Mouse (Mus musculus) T-cell, adult 66 days (primary cell): ENCODE results near the gene Arf1. TPM values are rescaled to one million over a fixed set of nuclear protein-coding genes. Genes with fewer than 3 reads are reported as not detected.

ENCODE experiments used
- total RNA-seq, 2 experiments: library from RNA; stranded (reverse); gene quantifications; 3 replicates in 1 of 2; 4 replicates in 1 of 2; pipeline ENCODE4 v1.2.4; 2023

Arf1 gene
- 100 to 1,000 TPM; 205 to 222 TPM for total RNA-seq

DNA sequence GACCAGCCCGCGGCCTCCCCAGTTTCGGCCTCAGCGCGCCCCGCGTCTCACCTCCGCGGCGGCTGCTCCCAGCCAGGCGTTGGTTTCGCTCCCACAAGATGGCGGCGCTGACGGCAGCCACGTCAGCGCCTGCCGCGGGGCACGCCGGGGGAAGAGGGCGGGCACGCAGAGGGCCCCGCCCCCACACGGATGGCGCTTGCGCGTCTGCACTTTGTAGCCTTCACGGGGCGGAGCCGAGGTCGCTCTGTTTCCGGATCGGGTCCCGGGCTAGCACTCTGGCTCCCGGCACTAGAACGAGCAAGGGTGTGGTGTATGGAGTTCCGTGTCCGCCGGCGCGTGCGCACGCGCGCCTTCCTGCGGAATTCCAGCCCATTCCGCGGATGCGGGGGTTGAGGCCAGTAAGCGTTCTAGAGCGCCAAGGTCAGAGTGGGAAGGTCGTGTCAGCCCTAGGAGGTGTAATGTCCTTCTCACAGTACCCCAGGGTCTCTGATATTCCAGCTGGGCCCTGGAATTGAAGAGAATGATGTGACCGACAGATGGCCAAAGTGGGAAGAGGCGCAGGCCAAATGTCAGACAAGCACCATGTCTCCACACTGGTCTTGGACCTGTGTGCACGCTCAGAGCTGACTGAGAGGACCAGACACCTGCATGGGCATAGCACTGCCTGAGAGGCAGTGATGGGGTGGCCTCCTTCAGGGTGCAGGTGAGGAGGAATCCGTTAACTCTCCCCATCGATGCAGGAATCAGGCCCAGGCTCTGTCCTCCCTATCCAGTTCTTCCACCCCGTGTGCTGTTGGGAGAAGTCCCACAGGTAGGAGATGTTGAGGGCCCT lies at the start of gene Arf1:
Gene Arf1 (minus strand): TSS at position 149 of the 832 bp plus-strand sequence.

GRCm38 (mm10) chr11:59208153-59208831 lies 19.8 kb downstream of the Arf1 start, which contains the start of gene 2310033P09Rik:
Gene 2310033P09Rik (plus strand): TSS chr11:59208321.

GRCm38 (mm10) chr11:59202081-59202995 lies 25.7 kb downstream of the Arf1 start, which contains the start of gene Mrpl55:
Gene Mrpl55 (plus strand): TSS chr11:59202486.

DNA sequence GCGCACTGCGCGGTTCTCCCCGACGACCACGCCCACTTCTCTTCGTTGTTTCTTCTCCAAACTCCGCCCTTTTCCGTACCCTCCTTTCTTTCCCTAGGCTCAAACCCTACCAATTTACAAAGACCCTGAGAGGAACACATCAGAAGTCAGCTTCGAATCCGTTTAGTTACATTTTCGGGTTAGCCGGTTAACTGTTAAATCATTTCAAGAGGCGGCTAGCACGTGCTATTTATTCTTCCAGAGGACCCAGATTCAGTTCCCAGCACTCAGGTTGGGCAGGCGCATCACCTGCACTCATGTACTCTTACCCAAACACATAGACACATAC lies 36.0 kb downstream of the Arf1 start, which contains the start of gene Guk1:
Gene Guk1 (minus strand): TSS at position 154 of the 328 bp plus-strand sequence.

GRCm38 (mm10) chr11:59182864-59183331 lies 45.2 kb downstream of the Arf1 start, which contains the start of gene Gjc2:
Gene Gjc2 (minus strand): TSS chr11:59183213.

DNA sequence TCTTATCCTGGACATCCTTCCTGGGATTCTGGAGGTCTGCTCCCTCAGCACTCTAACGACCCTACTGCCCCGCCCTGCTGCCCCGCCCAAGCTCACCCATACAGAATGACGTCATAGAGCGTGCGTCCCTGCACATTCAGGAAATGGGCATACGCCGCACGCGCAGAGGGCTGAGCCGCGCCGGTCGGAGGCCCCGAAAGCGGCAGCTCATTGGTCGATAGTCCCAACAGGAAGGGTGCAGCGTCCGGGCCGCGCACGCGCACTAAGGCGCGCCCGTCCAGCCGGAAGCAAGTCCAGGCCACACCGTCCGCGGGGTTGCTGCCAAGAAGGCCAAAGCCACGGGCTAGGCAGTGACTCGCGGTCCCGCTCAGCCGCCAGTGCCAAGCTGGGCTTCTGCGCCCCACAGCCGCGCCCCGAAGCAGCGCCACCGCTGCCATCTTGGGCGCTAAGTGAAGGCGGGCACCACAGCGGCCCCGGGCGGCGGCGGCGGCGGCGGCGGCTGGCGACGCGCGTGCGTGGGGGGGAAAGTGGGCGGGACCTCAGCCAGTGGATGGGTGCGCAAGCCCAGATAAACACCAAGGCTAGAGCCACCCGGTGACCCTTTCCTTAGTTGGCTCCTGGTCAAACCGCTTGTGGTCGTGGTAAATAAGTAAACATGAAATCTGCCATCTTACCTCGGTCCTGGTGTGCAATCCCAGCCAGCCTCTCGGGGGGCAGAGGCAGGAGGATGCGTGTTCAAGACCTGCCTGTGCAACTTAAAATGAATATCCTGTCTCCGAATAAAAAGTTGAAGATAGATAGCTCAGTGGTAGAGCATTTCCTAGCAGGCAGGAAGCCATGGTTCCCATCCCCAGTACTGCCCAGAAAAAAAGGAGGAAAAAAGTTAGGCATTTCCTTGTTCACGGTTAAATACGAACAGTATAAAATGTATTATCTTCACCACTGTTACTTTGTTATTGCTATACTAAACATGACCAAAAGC lies 64.5 kb downstream of the Arf1 start, which contains the start of gene Iba57:
Gene Iba57 (minus strand): TSS at position 485 of the 982 bp plus-strand sequence.

Other genes with a start within 250 kb of the Arf1 start
- gene Obscn, start 91.9 kb downstream of the Arf1 start, total RNA-seq, result under 1 TPM; 0.39 to 0.47 TPM
- gene Iba57, start 64.5 kb downstream of the Arf1 start, total RNA-seq, result 10 to 100 TPM; 39.6 to 41.9 TPM
- under 1 TPM in 1 of 2 experiments, not detected in 1; 0.26 TPM for gene Gjc2, start 45.1 kb downstream of the Arf1 start, total RNA-seq
- 10 to 100 TPM; 36.9 to 37.2 TPM for gene Guk1, start 36.1 kb downstream of the Arf1 start, total RNA-seq
- gene Mrpl55, start 25.8 kb downstream of the Arf1 start, total RNA-seq, result 10 to 100 TPM; 14.9 to 15.2 TPM
- 10 to 100 TPM; 29.0 to 30.0 TPM for gene 2310033P09Rik, start 19.9 kb downstream of the Arf1 start, total RNA-seq
- not detected for gene Wnt3a, start 62.5 kb upstream of the Arf1 start, total RNA-seq
- not detected for gene Wnt9a, start 78.7 kb upstream of the Arf1 start, total RNA-seq
- gene Prss38, start 147.4 kb upstream of the Arf1 start, total RNA-seq, result under 1 TPM in 1 of 2 experiments, not detected in 1; 0.44 TPM
- gene Jmjd4, start 221.8 kb upstream of the Arf1 start, total RNA-seq, result 10 to 100 TPM; 11.3 to 13.4 TPM
- 10 to 100 TPM; 22.4 to 28.3 TPM for gene Snap47, start 222.9 kb upstream of the Arf1 start, total RNA-seq
- gene Zfp867, start 244.2 kb upstream of the Arf1 start, total RNA-seq, result 1 to 10 TPM; 3.4 to 4.4 TPM